Mouse (Mus musculus) limb, embryonic 14.5 days (tissue): ENCODE measurements around the gene Abracl. TPM values are rescaled to one million over a fixed set of nuclear protein-coding genes. Genes with fewer than 3 reads are reported as not detected.

Experiments used
- ATAC-seq: fragments of 200-750 bp; cut with Nextera tagmentation; 2 replicates; pipeline ENCODE4 v1.8.0; 2017; ENCODE audit warnings: low read depth, moderate number of reproducible peaks, moderate TSS enrichment; ENCODE audit not compliant: low FRiP score
- DNase-seq: peaks from one replicate; pipeline ENCODE4 v3.0.0-alpha.2; 2015; ENCODE audit warnings: low spot score
- H3K27ac ChIP-seq: fragments of 300-500 bp; sonication (generic); replicated peaks from 2 replicates; pipeline ENCODE4 v1.5.1; 2014; ENCODE audit warnings: low read depth, mild to moderate bottlenecking, low read length, moderate library complexity, mixed read lengths
- H3K27me3 ChIP-seq: fragments of 300-500 bp; sonication (generic); 2 replicates; pipeline ENCODE4 v1.6.1; 2014; ENCODE audit warnings: low read length, mixed read lengths; ENCODE audit not compliant: control insufficient read depth, insufficient read depth
- H3K36me3 ChIP-seq: fragments of 300-500 bp; sonication (generic); 2 replicates; pipeline ENCODE4 v1.6.1; 2014; ENCODE audit warnings: mild to moderate bottlenecking, low read length, moderate library complexity, mixed read lengths; ENCODE audit not compliant: control insufficient read depth, insufficient read depth
- H3K4me1 ChIP-seq: fragments of 300-500 bp; sonication (generic); 2 replicates; pipeline ENCODE4 v1.6.1; 2014; ENCODE audit warnings: antibody characterized with exemption, low read length, mixed read lengths; ENCODE audit not compliant: control insufficient read depth, insufficient read depth
- H3K4me2 ChIP-seq: fragments of 300-500 bp; sonication (generic); replicated peaks from 2 replicates; pipeline ENCODE4 v1.6.1; 2014; ENCODE audit warnings: low read depth, mild to moderate bottlenecking, low read length, moderate library complexity; ENCODE audit not compliant: severe bottlenecking
- H3K4me3 ChIP-seq: fragments of 300-500 bp; sonication (generic); replicated peaks from 2 replicates; pipeline ENCODE4 v1.5.1; 2014; ENCODE audit warnings: low read length
- H3K9ac ChIP-seq: fragments of 300-500 bp; sonication (generic); 2 replicates; pipeline ENCODE4 v1.6.1; 2014; ENCODE audit warnings: mild to moderate bottlenecking, low read depth, low read length, moderate library complexity; ENCODE audit not compliant: severe bottlenecking
- H3K9me3 ChIP-seq: fragments of 300-500 bp; sonication (generic); 2 replicates; pipeline ENCODE4 v1.6.1; 2016; ENCODE audit warnings: low read length; ENCODE audit not compliant: control insufficient read depth
- POLR2A ChIP-seq: fragments of 200-500 bp; IDR thresholded peaks from 2 replicates; pipeline ENCODE4 v1.8.0; 2012; ENCODE audit warnings: inconsistent platforms, mild to moderate bottlenecking, moderate library complexity, borderline replicate concordance; ENCODE audit not compliant: insufficient read depth, insufficient read length; ENCODE audit errors: extremely low read depth
- whole genome bisulfite sequencing: fragments of 180-500 bp; shearing (Covaris S2); extraction: QIAGEN DNeasy Blood & Tissue Kit; methylation state at CpG from one replicate; pipeline ENCODE4 v1.1.7; 2014; 5-methylcytosine and 5-hydroxymethylcytosine counted together
- polyA plus RNA-seq, 2 experiments: library from polyadenylated mRNA; depleted of rRNA in 1 of 2; stranded (reverse) in 1 of 2; unstranded in 1 of 2; fragments of >200 nt; fragmentation: Nextera tagmentation in 1 of 2; extraction: Ambion mirVana in 1 of 2; gene quantifications; 2 replicates each; pipeline versions ENCODE4 v1.2.1 to v1.2.3; 2012 to 2014

The Abracl gene
- polyA plus RNA-seq, 2 experiments: 92.6 to 162 TPM

DNA sequence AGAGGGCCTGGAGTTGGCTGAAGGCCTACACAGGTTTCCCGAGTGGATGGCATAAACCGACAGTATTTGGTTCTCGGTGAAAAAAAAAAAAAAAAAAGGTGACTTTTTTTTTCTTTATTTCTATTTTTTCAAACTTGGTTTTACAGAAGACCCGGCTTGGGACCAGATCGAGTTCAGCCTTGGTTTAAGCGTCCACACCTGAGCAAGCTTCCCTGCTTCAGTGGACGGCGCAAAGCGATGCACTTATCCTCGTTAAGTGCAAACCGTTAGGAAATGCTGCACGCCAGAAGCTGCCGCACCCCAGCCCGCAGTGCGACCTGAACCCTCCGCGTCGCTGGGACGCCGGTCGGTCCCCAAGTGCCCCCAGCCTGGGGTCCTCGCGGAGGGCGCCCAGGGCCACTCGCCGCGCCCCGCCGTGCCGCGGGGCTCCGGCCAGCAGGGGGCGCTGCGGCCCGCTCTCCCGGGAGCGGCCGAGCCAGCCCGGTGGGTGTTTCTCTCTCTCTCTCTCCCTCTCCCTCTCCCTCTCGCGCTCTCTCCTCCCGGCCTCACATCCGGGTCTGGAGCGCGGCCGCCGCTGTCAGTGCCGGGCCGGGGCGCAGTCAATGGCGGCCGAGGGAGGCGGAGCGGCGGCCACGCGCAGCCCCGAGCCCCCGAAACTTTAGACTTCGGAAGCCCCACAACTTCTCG lies 32.1 kb upstream of the Abracl start:
- DNase-seq: peak; percentile 84
- H3K36me3 ChIP-seq: no peaks in the 10 kb centered on the region
- H3K4me3 ChIP-seq: peak overlapping the region; percentile 93
- no peaks in the 10 kb centered on the region for H3K27me3 ChIP-seq
- 2% methylated on average over 49 of the region's 61 CpGs for WGBS
- 0 out of 2 replicates have a peak, but pooled peaks have one; percentile 62 for TF ChIP-seq POLR2A
- H3K27ac ChIP-seq: peak overlapping the region; percentile 94
- H3K9me3 ChIP-seq: no peaks in the 10 kb centered on the region
- H3K4me1 ChIP-seq: peaks cover 22% of the 10 kb centered on the region
- peak; percentile 94 for ATAC-seq
- peak overlapping the region; percentile 72 for H3K4me2 ChIP-seq
- peak overlapping the region; percentile 93 for H3K9ac ChIP-seq

- Histone ChIP-seq H3K36me3 (no peaks in the 10 kb centered on the region), H3K4me1 (no peaks in the 10 kb centered on the region), H3K27me3 (no peaks in the 10 kb centered on the region), H3K27ac (no peak overlapping the region), H3K4me2 (no peak overlapping the region), H3K4me3 (no peak overlapping the region), H3K9ac (no peak overlapping the region), H3K9me3 (no peaks in the 10 kb centered on the region)
- no peak for TF ChIP-seq POLR2A
- ATAC-seq (no peak), DNase-seq (no peak)
- WGBS: 46% methylated on average over 10 of the region's 10 CpGs
Measured at GRCm38 (mm10) chr10:18047380-18048146, 24.5 kb upstream of the Abracl start.

DNA sequence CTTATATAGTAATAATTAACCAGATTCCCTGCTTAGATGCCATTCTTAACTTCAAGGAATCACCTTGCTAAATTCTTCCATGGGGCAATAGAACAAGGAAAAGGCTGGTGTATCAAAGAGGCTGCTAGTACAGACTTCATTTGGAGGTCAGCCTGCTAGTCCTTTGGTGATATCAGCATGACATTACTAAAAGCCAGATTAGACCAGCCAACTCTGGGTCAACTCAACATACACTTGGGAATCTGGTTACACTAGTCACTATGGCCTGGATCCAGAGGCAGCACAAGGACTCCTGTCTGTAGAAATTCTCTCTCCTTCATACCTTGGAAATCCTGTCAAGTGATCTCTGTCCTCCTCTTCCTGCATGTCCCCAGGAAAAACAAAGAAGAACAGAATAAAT lies 23.3 kb upstream of the Abracl start:
- ATAC-seq: no peak
- H3K4me3 ChIP-seq: no peak overlapping the region
- H3K27ac ChIP-seq: no peak overlapping the region
- no peak overlapping the region for H3K9ac ChIP-seq
- no peaks in the 10 kb centered on the region for H3K36me3 ChIP-seq
- TF ChIP-seq POLR2A: no peak
- no peak for DNase-seq
- no peaks in the 10 kb centered on the region for H3K27me3 ChIP-seq
- H3K4me2 ChIP-seq: no peak overlapping the region
- no peaks in the 10 kb centered on the region for H3K4me1 ChIP-seq
- H3K9me3 ChIP-seq: no peaks in the 10 kb centered on the region

- Histone ChIP-seq H3K4me3 (no peak overlapping the region), H3K36me3 (no peaks in the 10 kb centered on the region), H3K27me3 (no peaks in the 10 kb centered on the region), H3K4me1 (no peaks in the 10 kb centered on the region), H3K4me2 (no peak overlapping the region), H3K9me3 (no peaks in the 10 kb centered on the region), H3K27ac (no peak overlapping the region), H3K9ac (no peak overlapping the region)
- no peak for DNase-seq
- 75% methylated on average over 5 of the region's 5 CpGs for WGBS
- ATAC-seq: no peak
- no peak for TF ChIP-seq POLR2A
Measured at GRCm38 (mm10) chr10:18036849-18037248, 13.8 kb upstream of the Abracl start.

DNA sequence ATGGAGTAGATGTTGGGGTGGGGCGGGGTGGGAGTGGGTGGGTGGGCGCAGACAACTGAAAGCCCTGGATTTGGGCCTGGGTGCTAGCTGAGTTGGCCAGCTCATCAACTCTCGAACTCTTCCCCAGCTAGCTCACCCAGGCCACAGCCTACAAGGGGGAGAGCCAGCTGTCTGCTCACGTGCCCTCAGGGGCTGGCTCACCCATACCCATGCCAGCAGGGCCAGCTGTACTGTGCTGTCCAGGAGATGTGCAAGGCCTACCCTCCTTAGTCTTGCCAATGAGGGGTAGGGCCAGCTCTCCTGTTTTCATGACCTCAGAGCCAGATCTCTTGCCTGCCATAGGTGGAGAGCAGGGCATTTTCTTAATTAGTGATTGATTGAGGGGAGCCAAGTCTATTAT lies 11.3 kb upstream of the Abracl start:
- Histone ChIP-seq H3K4me1 (no peaks in the 10 kb centered on the region), H3K9ac (no peak overlapping the region), H3K9me3 (no peaks in the 10 kb centered on the region), H3K4me2 (no peak overlapping the region), H3K4me3 (no peak overlapping the region), H3K27ac (no peak overlapping the region), H3K27me3 (no peaks in the 10 kb centered on the region), H3K36me3 (no peaks in the 10 kb centered on the region)
- no peak for DNase-seq
- no peak for TF ChIP-seq POLR2A
- 88% methylated on average over 4 of the region's 4 CpGs for WGBS
- ATAC-seq: no peak
